Mouse (Mus musculus): ENCODE measurements around the gene Olfr209.
"Not testable (repeated sequence)": the region's sequence is repeated elsewhere in the genome, so short reads cannot be mapped to it uniquely, and the experiment has no call there.

The Olfr209 gene

DNA sequence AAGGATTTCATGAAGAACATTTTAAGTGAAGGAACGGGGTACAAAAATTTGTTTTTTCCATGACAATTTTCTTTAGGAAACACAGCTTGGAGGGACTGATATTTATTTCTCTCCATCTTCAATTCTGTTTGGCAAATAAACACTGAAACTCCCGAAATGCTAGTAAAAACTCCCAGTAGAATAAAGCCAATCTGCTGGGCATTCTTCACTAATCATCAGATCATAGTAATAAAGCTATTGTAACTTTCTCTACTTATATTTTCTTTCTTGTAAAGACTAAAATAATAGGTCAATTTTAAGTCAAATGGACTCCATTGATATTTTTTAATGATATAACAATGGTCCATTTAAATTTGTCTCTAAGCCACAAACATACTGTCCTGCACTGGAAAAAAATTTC, at the start of gene Olfr209:
Gene Olfr209, minus strand, starts transcription at position 101 of the 400 bp plus-strand sequence.
- no peak for DNase-seq (ENCODE audit: low read depth, low spot score)

DNA sequence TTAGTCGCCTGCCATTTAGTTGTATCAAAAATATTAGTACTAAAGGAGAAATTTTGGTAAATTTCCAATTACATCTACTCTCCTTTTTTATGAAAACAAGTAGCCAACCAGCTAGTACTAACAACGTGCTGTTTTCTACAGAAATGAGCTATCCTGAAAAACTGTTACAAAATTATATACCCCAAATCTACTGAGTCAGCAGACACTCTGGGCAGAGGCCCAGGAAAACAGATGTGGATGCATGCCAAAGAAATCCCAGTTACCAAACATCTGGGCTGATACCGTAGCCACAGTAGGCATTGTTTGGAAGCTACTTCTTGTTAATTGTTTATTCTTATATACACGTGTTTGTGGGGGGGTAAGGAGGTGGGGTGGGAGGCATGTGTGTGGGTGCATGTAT, 49.7 kb upstream of the Olfr209 start:
- no peak for DNase-seq (ENCODE audit: low read depth, low spot score)

DNA sequence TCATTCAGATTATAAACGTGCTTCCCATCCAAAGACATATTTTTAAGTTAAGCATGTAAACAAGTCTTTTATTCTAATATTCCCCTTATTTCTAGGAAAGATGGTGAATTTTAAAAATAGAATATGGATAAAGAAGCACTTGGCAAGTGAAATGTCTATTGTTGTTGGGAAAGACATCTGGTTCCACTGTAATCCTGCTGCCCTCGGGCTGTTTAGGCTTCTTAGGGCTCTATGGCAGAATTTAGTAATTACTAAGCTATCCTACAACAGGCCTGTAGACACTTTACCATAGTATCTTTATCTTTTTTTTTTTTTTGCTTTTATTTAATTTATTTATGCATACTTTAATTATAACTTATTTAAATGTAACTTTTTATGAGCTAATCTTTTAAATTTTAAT, 46.0 kb upstream of the Olfr209 start:
- no peak for DNase-seq (ENCODE audit: low read depth, low spot score)

DNA sequence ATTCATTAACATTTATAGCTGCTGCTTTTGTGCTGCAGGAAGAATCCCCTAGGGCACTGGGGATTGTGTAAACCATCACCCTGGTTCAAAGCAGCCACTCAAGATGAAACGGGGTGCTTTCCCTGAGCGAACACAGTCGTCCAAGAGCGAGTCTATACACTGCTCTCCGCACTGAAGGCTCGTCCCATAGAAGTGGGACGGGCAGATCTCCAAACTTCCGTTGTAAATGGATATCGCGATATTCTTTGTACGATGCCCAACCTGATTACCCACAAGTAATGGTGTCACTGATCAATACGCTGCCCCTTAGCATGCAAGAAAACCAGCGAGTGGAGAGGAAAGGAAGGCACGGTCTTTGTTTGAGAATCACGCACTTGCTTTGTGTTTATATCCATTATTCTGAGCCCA, 45.6 kb upstream of the Olfr209 start:
- DNase-seq (ENCODE audit: low read depth, low spot score), result no peak

DNA sequence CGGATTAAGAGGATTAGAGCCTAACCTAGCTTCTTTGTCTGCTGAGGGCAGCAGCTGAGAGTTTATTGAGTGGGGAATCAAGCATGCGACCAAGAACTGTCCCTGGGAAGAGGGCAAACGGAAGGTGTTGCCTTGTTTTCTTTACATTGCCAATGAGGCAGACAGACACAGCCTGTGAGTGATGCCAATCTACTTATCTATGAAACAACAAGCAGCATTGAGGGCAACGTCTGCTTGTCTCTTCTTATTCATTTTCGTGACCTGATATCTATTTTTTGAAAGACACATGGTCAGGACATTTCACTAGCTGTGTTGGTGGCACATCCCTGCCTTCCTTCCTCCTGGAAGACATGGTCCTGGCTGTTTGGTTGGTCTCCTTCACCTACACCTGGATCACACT, 43.2 kb upstream of the Olfr209 start, which contains the start of gene Gabrr3:
Gene Gabrr3, plus strand, starts transcription at position 301 of the 400 bp plus-strand sequence.
- DNase-seq (ENCODE audit: low read depth, low spot score), result no peak

DNA sequence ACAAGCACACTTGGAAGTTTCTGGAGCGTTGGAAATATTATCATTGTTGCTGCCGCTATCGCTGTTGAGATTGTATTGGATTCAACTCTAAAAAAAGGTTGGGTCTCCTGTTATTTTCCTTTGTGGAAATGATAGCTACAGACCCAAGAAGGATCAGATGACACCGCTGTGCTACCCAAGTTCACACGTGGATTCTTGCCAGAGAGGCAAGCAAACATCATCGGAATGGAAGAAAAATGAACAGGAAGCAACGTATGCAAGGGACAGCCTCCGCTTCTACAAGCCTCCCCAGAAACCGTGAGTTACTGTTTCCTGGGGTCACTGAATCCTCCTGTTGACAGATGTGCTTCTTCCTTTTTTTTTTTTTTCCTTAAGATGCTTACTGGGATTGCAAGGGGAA, 41.0 kb upstream of the Olfr209 start:
- no peak for DNase-seq (ENCODE audit: low read depth, low spot score)

DNA sequence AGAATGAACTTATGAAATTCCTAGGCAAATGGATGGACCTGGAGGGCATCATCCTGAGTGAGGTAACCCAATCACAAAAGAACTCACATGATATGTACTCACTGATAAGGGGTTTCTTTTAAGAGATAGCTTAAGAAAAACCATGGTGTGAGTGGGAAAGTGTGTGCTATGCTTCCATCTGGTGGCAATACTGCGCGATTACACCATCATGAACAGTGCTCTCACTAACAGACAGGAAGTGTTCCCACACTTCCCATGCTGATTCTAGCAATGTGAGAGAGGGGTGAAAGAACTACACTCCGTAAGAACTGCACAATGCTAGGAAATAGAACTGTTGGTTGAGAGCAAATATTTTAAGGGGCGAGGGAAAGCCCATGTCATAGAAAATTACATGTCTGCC, 39.9 kb upstream of the Olfr209 start:
- DNase-seq (ENCODE audit: low read depth, low spot score), result no peak

DNA sequence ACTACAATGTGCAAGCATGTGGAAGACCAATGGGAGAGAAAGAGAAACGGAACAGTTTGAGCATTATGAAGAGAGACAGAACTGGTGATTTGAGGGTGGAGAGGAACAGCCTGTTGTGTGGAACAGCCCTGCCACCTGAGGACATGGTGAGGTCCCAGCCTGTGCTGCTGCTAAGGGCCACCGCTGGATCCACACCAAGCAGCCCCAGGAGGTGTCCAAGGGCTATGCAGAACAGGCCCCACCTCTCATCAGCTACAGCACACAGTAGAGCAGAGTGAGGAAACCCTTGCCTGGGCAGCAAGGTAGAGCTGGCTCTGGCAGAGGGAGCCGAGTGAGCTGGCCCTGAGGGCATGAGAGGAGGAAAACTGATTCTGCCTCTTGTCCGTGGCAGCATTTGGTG, 38.2 kb upstream of the Olfr209 start:
- DNase-seq (ENCODE audit: low read depth, low spot score), result no peak

DNA sequence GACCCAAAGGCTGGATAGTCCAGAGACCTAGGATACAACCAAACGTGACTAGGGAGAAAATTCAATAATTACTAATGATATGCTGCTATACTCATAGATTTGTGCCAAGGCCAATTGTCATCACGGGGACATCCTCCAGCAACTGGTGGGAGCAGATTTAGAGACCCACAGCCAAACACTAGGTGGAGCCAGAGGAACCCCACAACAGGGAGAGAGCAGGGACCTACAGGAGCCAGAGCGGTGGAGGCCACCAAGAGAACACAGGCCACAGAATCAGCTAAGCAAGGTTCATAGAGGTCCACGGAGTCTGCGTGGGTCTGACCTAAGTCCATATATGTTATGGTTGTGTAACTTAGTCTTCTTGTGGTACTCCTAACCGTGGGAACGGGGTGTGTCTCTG, 37.3 kb upstream of the Olfr209 start:
- DNase-seq (ENCODE audit: low read depth, low spot score), result no peak

DNA sequence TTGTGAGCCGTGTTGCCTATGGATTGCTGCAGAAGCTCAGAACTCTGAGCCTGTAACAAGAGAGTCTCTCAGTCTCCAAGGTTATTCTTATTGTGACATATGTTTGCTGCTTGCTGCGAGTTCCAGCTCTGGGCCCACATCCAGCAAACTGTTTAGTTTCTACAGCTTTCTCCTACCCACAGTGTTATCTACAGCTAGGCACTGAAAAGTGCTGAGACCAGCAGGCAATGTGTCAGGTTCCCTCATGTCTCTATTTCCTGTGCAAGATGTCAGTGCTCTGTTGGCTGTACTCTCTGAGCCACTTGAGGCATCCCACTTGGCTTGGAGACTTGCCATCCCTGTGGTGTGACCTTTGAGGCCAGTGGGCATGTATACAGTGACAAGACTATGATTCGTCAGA, 29.5 kb upstream of the Olfr209 start:
- DNase-seq (ENCODE audit: low read depth, low spot score), result no peak

DNA sequence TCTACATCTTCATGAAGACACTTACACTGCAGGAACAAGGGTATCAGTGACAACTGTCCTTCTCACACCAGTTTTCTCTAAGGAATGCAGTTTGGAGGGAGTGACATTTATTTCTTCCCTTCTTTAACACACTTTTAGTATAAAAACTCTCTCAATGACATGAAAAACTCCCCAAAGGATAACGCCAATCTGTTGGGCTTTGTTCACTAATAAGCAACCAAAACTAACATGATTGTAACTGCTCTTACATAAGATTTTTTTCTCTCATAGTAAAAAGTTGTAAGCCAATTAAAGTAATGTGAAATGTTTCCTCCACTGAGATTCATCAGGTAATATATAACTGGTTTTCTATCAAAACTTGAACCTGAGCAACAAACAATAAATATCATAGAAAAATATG, 14.6 kb downstream of the Olfr209 start, which contains the start of gene Olfr206:
Gene Olfr206, minus strand, starts transcription at position 101 of the 400 bp plus-strand sequence.
- DNase-seq (ENCODE audit: low read depth, low spot score), result no peak

DNA sequence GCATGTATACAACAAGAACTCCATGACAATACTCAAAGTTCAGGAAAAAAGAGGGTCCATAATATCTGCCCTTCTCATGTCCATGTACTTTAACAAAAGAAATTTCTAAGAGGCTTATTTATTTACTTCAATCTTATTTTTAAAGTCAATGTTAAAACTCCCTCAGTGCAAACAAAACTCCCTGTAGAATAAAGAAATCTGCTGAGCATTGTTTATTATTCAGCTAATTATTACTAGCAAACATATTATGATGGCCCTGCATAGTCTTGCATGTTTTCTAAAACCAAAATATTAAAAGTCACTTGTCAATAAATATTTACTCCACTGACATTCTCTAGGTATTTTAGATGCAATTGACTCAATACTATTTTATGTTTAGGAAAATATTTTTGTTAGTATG, 32.8 kb downstream of the Olfr209 start, which contains the start of gene Olfr205:
Gene Olfr205, minus strand, starts transcription at position 101 of the 400 bp plus-strand sequence.
- DNase-seq (ENCODE audit: low read depth, low spot score), result no peak

DNA sequence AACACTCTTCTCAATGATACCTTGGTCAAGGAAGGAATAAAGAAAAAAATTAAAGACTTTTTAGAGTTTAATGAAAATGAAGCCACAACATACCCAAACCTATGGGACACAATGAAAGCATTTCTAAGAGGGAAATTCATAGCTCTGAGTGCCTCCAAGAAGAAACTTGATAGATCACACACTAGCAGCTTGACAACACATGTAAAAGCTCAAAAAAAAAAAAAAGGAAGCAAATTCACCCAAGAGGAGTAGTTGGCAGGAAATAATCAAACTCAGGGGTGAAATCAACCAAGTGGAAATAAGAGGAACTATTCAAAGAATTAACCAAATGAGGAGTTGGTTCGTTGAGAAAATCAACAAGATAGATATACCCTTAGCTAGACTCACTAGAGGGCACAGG, 40.5 kb downstream of the Olfr209 start:
- DNase-seq (ENCODE audit: low read depth, low spot score), result not testable (repeated sequence)

DNA sequence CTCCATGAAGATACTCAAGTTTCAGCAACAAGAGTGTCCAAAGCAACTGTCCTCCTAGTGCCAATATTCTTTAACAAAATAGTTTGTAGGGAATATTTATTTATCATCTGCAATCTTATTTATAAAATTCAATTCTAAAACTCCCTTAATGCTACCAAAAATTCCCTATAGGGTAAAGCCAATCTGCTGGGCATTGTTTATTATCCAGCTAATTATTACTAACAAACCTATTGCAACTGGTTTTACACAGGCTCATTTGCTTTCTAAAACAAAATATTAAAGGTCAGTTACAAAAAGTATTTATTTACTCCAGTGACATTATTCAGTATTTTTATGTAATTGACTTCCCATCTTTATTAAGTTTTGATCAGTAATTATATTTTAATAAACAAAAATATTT, 45.6 kb downstream of the Olfr209 start, which contains the start of gene Olfr204:
Gene Olfr204, minus strand, starts transcription at position 101 of the 400 bp plus-strand sequence.
- no peak for DNase-seq (ENCODE audit: low read depth, low spot score)
